13 mouse cellular contexts compared by ENCODE assay signal in the genomic region with DNA sequence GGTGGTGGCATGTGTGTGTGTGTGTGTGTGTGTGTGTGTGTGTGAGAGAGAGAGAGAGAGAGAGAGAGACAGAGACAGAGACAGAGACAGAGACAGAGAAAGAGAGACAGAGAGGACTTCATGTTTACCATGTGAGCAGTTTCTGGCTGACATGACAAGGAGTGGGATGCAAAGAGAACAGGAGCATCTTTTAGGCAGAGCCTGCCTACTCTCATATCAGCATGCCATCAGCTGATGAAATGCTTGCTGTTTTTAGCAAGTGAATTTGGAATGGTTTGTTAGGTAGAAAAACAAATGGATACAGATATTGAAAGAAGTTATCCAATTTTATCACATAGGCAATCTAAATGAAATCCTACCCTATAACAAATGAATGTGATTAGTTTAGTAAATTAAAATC.
"Had no signal": no experiment of that assay in that cellular context is flagged by ENCODE, and none has a peak within 500 bp of the region (broad histone marks: within the 10 kb centered on the region; RNA-seq: fewer than 3 reads in every experiment).

No protein-coding gene starts in this region.

- H3K4me3 ChIP-seq: liver, embryonic 13.5 days; stomach, embryonic 15.5 days had no signal

- ATAC-seq: intestine, postnatal 0 days had no signal

- DNase-seq: kidney, adult 2 months; kidney, postnatal 25 days; liver, embryonic 13.5 days; lung, adult 2 months; lung, postnatal 14 days; lung, postnatal 4 days; midbrain, embryonic 14.5 days; right cerebral cortex, postnatal 4 days; thymus, adult 18-20 months; thymus, postnatal 36 days had no signal

- H3K27ac ChIP-seq: kidney, postnatal 0 days; liver, embryonic 13.5 days; stomach, embryonic 15.5 days had no signal
